Mouse (Mus musculus) neural tube, embryonic 12.5 days (tissue): ENCODE measurements around the gene Slc19a2. TPM values are rescaled to one million over a fixed set of nuclear protein-coding genes. Genes with fewer than 3 reads are reported as not detected.
"Not testable (repeated sequence)": the region's sequence is repeated elsewhere in the genome, so short reads cannot be mapped to it uniquely, and the experiment has no call there.

ENCODE experiments used
- ATAC-seq: fragments of 200-750 bp; cut with Nextera tagmentation; 2 replicates; pipeline ENCODE4 v1.8.0; 2017; ENCODE audit warnings: low read depth, mild to moderate bottlenecking, moderate TSS enrichment, moderate library complexity; ENCODE audit not compliant: low FRiP score
- H3K27ac ChIP-seq: fragments of 300-500 bp; sonication (generic); 2 replicates; pipeline ENCODE4 v1.5.1; 2016
- H3K27me3 ChIP-seq: fragments of 300-500 bp; sonication (generic); replicated peaks from 2 replicates; pipeline ENCODE4 v1.6.1; 2016; ENCODE audit warnings: mild to moderate bottlenecking
- H3K36me3 ChIP-seq: fragments of 300-500 bp; sonication (generic); 2 replicates; pipeline ENCODE4 v1.6.1; 2016; ENCODE audit warnings: mild to moderate bottlenecking
- H3K4me1 ChIP-seq: fragments of 300-500 bp; sonication (generic); 2 replicates; pipeline ENCODE4 v1.6.1; 2016
- H3K4me2 ChIP-seq: fragments of 300-500 bp; sonication (generic); replicated peaks from 2 replicates; pipeline ENCODE4 v1.6.1; 2016; ENCODE audit warnings: mild to moderate bottlenecking
- H3K4me3 ChIP-seq: fragments of 300-500 bp; sonication (generic); 2 replicates; pipeline ENCODE4 v1.5.1; 2016
- H3K9ac ChIP-seq: fragments of 300-500 bp; sonication (generic); 2 replicates; pipeline ENCODE4 v1.6.1; 2016; ENCODE audit warnings: mild to moderate bottlenecking
- H3K9me3 ChIP-seq: fragments of 300-500 bp; sonication (generic); 2 replicates; pipeline ENCODE4 v1.6.1; 2016; ENCODE audit warnings: mild to moderate bottlenecking
- WGBS: fragments of 180-500 bp; shearing (Covaris S2); methylation state at CpG from one replicate; pipeline ENCODE4 v1.1.7; 2016; 5-methylcytosine and 5-hydroxymethylcytosine counted together
- polyA plus RNA-seq: library from polyadenylated mRNA; unstranded; fragments of >200 nt; fragmentation: Nextera tagmentation; extraction: Ambion mirVana; gene quantifications from 2 replicates; pipeline ENCODE4 v1.2.1, GENCODE M21; 2016

Gene Slc19a2
- 8.2 and 8.8 TPM in 2 replicates for polyA plus RNA-seq

GRCm38 (mm10) chr1:164248465-164249331 is at the start of gene Slc19a2:
Slc19a2 (plus strand) TSS chr1:164249046.
- ATAC-seq, result peak; percentile 97
- no peaks in the 10 kb centered on the region for H3K36me3 ChIP-seq
- 1% methylated on average over 76 of the region's 79 CpGs for WGBS

DNA sequence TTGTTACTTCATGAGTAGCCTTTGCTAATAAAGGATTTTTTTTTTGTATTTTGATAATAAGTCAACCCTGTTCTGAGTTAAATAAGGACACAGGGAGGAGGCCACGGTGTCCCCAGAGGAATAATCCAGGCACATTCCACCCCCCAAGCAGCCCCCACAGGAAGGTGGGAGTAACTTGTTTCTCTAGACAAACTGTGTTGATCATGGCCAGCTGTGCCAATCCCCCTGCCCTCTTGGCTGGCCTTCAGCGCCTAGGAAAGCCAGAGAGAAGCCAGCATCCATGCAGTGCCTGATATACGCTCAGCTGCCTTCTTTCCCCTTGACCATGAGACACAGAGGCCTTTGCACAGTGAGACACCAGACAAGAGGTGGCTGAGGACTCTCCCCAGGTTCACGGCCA is 49.3 kb upstream of the Slc19a2 start:
- H3K4me3 ChIP-seq, result no peak overlapping the region
- no peak overlapping the region for H3K27ac ChIP-seq
- no peaks in the 10 kb centered on the region for H3K9me3 ChIP-seq
- no peaks in the 10 kb centered on the region for H3K4me1 ChIP-seq
- WGBS, result 91% methylated on average over 4 of the region's 4 CpGs
- ATAC-seq, result no peak
- no peaks in the 10 kb centered on the region for H3K27me3 ChIP-seq
- H3K36me3 ChIP-seq, result no peaks in the 10 kb centered on the region
- H3K4me2 ChIP-seq, result no peak overlapping the region
- no peak overlapping the region for H3K9ac ChIP-seq

More at GRCm38 (mm10) chr1:164248465-164249331, at the start of gene Slc19a2:
- Histone ChIP-seq H3K4me3 (peak within 1 kb of the TSS; percentile 61), H3K27me3 (no peaks in the 10 kb centered on the region), H3K27ac (no peak within 1 kb of the TSS; the same call in 1 of the 2 replicates), H3K9me3 (no peaks in the 10 kb centered on the region), H3K4me1 (peaks cover 23% of the 10 kb centered on the region; the same call in 1 of the 2 replicates), H3K4me2 (peak within 1 kb of the TSS; percentile 87), H3K9ac (peak within 1 kb of the TSS; percentile 74)

- no peaks in the 10 kb centered on the region for H3K9me3 ChIP-seq
- 81% methylated on average over 2 of the region's 2 CpGs for WGBS
Observed at GRCm38 (mm10) chr1:164208437-164208836, 40.4 kb upstream of the Slc19a2 start.

DNA sequence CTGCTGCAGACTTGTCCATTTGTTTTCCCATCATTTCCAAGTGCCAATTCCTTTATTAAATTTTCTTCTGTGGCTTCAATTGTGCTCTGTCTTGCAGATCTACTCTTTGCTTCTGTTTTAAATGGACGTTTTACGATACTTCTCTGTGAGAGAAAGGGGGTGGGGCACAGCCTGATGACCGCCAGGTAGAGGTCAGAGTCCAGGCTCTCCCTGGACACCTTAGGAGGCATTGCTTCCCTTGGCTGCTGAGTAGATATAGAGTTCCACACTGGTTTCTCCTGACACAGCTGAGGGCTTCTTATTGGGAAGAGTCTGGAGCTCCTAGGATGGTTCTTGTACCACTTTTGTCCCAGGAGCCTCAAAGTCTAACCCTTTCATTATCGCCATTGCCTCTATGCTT is 37.9 kb upstream of the Slc19a2 start:
- WGBS, result 78% methylated on average over 4 of the region's 4 CpGs
- Histone ChIP-seq H3K4me3 (no peak overlapping the region), H3K36me3 (no peaks in the 10 kb centered on the region), H3K27ac (no peak overlapping the region), H3K27me3 (no peaks in the 10 kb centered on the region), H3K9me3 (no peaks in the 10 kb centered on the region), H3K4me2 (no peak overlapping the region), H3K9ac (no peak overlapping the region), H3K4me1 (no peaks in the 10 kb centered on the region)
- no peak for ATAC-seq

More at GRCm38 (mm10) chr1:164208437-164208836, 40.4 kb upstream of the Slc19a2 start:
- H3K9ac ChIP-seq, result no peak overlapping the region
- no peak overlapping the region for H3K4me2 ChIP-seq
- no peak overlapping the region for H3K4me3 ChIP-seq
- no peaks in the 10 kb centered on the region for H3K27me3 ChIP-seq
- no peak overlapping the region for H3K27ac ChIP-seq
- H3K4me1 ChIP-seq, result no peaks in the 10 kb centered on the region
- no peaks in the 10 kb centered on the region for H3K36me3 ChIP-seq
- no peak for ATAC-seq

DNA sequence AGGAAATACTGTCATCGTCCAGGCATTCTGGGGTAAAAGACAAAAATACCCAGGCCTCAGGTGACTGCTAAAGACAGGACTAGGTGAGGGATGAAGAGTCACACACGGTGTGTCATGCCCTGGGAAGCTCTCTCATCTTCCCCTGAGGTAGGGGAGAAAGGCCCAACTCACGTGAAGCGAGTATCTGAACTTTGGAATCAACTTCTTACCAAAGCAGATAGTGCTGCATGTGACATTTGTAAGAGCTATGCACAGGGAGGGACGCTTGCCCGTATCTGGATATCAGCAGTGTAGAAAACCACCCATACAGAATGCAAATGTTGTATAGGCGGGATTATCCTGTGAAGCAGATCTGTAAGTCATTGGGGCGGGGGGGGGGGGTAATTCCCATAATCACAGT is 36.2 kb upstream of the Slc19a2 start:
- no peak overlapping the region for H3K4me2 ChIP-seq
- H3K27me3 ChIP-seq, result no peaks in the 10 kb centered on the region
- no peak overlapping the region for H3K9ac ChIP-seq
- no peak overlapping the region for H3K27ac ChIP-seq
- WGBS, result 86% methylated on average over 8 of the region's 8 CpGs
- no peaks in the 10 kb centered on the region for H3K36me3 ChIP-seq
- ATAC-seq, result no peak
- H3K4me1 ChIP-seq, result no peaks in the 10 kb centered on the region
- no peak overlapping the region for H3K4me3 ChIP-seq
- H3K9me3 ChIP-seq, result no peaks in the 10 kb centered on the region

GRCm38 (mm10) chr1:164214190-164214589 is 34.7 kb upstream of the Slc19a2 start:
- Histone ChIP-seq H3K4me1 (no peaks in the 10 kb centered on the region), H3K4me3 (no peak overlapping the region), H3K27me3 (no peaks in the 10 kb centered on the region), H3K9ac (no peak overlapping the region), H3K27ac (no peak overlapping the region), H3K36me3 (no peaks in the 10 kb centered on the region), H3K9me3 (no peaks in the 10 kb centered on the region), H3K4me2 (no peak overlapping the region)
- ATAC-seq, result no peak
- 57% methylated on average over 8 of the region's 8 CpGs for WGBS

DNA sequence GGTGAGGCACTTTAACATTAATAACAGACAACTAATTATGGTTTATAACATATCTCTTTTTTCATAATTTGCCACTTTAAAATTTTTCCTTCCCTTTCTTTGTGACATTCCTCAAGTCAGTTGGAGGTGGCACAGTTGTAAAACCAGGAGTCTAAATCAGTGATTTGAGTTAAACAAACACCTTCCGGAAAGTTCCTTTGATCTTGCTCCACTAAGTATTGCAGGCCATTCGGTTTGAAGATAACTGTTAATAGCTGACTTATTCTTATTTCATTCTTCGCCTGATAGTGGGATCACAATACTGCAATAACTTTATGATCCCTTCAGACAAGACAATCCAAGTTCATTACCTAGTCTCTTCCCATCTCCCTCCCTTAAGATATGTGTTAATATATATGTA is 33.7 kb upstream of the Slc19a2 start:
- WGBS, result 71% methylated on average over 3 of the region's 3 CpGs
- Histone ChIP-seq H3K9ac (no peak overlapping the region), H3K27ac (no peak overlapping the region), H3K4me1 (no peaks in the 10 kb centered on the region), H3K4me2 (no peak overlapping the region), H3K27me3 (no peaks in the 10 kb centered on the region), H3K36me3 (no peaks in the 10 kb centered on the region), H3K4me3 (no peak overlapping the region), H3K9me3 (no peaks in the 10 kb centered on the region)
- no peak for ATAC-seq

GRCm38 (mm10) chr1:164215540-164215939 is 33.3 kb upstream of the Slc19a2 start:
- ATAC-seq, result no peak
- WGBS, result 89% methylated on average over 6 of the region's 6 CpGs

DNA sequence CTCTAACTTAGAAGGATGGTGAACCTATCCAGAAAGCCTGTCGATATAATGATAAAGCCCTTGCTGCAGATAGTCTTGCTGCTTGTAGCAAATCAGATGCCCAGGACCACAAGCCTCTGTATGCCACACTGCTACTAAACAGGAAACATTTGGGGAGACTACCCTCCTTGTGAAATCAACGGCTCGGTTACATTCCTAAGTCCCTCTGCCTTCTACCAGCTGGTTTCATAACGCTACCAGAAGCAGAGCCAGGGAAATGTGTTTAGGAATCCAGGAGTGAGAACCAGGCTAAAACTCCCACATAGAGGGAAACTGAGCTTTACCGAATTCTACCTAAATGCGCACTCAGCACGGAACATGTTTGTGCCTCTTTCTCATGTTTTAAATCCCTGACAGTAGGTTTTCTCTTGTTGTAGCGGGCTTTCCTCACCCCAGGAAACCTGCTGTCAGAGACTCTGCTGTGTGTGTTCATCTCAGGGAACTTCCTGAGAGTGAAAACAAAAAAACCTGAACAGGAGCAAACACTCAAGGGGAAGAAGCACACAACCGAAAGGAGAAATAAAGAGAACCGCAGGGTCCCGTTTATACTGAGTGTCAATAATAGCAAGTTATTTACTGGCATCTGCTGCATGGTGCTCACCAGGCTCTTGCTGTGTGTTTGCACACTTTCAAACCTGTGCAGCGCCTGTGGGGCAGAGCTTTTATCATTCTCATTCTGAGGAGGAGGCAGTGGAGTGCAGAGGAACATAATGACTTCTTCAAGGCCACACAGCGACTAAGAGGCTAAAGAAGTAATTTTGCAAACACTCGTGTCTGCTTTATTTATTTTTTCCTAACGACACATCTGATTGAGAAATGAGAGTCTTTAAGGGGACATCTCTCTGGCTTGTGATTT is 30.8 kb upstream of the Slc19a2 start:
- Histone ChIP-seq H3K36me3 (no peaks in the 10 kb centered on the region), H3K9ac (no peak overlapping the region), H3K27me3 (0 out of 2 replicates have a peak, but pooled peaks cover 3% of the 10 kb centered on the region), H3K9me3 (no peaks in the 10 kb centered on the region), H3K27ac (no peak overlapping the region), H3K4me2 (0 out of 2 replicates have a peak overlapping the region, but pooled peaks have one; percentile 1), H3K4me1 (no peaks in the 10 kb centered on the region), H3K4me3 (no peak overlapping the region)
- WGBS, result 49% methylated on average over 15 of the region's 15 CpGs
- ATAC-seq, result no peak

More at GRCm38 (mm10) chr1:164215540-164215939, 33.3 kb upstream of the Slc19a2 start:
- Histone ChIP-seq H3K4me1 (no peaks in the 10 kb centered on the region), H3K9ac (no peak overlapping the region), H3K9me3 (no peaks in the 10 kb centered on the region), H3K27ac (no peak overlapping the region), H3K4me2 (no peak overlapping the region), H3K4me3 (no peak overlapping the region), H3K27me3 (no peaks in the 10 kb centered on the region), H3K36me3 (no peaks in the 10 kb centered on the region)

DNA sequence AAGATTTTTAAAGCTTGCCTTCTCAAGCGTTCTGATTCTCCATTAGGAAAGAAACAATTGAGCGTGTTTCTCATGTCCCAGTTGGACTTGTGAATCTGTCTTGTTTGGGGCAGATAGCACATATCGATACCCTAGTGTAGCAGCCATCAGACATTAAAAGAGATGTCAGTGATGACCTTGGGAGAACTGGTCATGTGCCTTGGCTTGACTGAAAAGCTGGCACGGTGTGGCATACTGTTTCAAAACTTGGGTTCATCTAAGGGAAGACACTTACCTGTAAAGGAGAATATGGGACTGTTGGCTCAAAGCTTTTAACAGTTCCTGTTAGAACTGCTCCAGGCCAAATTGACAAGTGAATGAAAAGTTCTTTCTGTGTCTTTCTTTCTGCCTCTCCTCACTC is 28.6 kb upstream of the Slc19a2 start:
- Histone ChIP-seq H3K36me3 (no peaks in the 10 kb centered on the region), H3K27me3 (0 out of 2 replicates have a peak, but pooled peaks cover 3% of the 10 kb centered on the region), H3K9ac (no peak overlapping the region), H3K4me2 (no peak overlapping the region), H3K27ac (no peak overlapping the region), H3K4me1 (no peaks in the 10 kb centered on the region), H3K9me3 (no peaks in the 10 kb centered on the region), H3K4me3 (no peak overlapping the region)
- no peak for ATAC-seq
- WGBS, result 85% methylated on average over 4 of the region's 4 CpGs

GRCm38 (mm10) chr1:164223089-164223488 is 25.8 kb upstream of the Slc19a2 start:
- no peak for ATAC-seq
- Histone ChIP-seq H3K36me3 (no peaks in the 10 kb centered on the region), H3K4me2 (no peak overlapping the region), H3K9me3 (no peaks in the 10 kb centered on the region), H3K27ac (no peak overlapping the region), H3K27me3 (0 out of 2 replicates have a peak, but pooled peaks cover 3% of the 10 kb centered on the region), H3K9ac (no peak overlapping the region), H3K4me3 (no peak overlapping the region), H3K4me1 (no peaks in the 10 kb centered on the region)

GRCm38 (mm10) chr1:164231937-164232570 is 16.8 kb upstream of the Slc19a2 start:
- not testable (repeated sequence) for ATAC-seq, H3K9ac ChIP-seq, H3K4me2 ChIP-seq, H3K4me1 ChIP-seq, H3K9me3 ChIP-seq, H3K27ac ChIP-seq, H3K36me3 ChIP-seq, H3K27me3 ChIP-seq, H3K4me3 ChIP-seq
- 75% methylated on average over 2 of the region's 4 CpGs for WGBS
